Mouse (Mus musculus) ES-Bruce4 (cell line): ENCODE data around the gene Grb7.
A peak's percentile ranks its signal among the peaks of the same experiment; 100 is the strongest.

Experiments
- CTCF ChIP-seq: IDR thresholded peaks from one replicate; pipeline ENCODE4 v1.8.1; 2011; ENCODE audit warnings: low read depth, low read length
- EP300 ChIP-seq: IDR thresholded peaks from 2 replicates; pipeline ENCODE4 v1.6.1; 2011; ENCODE audit warnings: low read depth, low read length; ENCODE audit not compliant: insufficient read depth
- POLR2A ChIP-seq: IDR thresholded peaks from one replicate; pipeline ENCODE4 v1.8.1; 2011; ENCODE audit warnings: low read length; ENCODE audit not compliant: insufficient read depth

- TF ChIP-seq CTCF (peak; percentile 48), EP300 (no peak), POLR2A (no peak)
Observed at GRCm38 (mm10) chr11:98455484-98455883, 9.3 kb downstream of the Grb7 start.
